Mouse (Mus musculus): ENCODE results near the gene Cntn3.

GRCm38 (mm10) chr6:102541633-102542412, 31.1 kb downstream of the Cntn3 start:
- TF ChIP-seq FLI1 (IDR thresholded peaks at IDR 0.05; ENCODE audit: low read length) = no peak
- TF ChIP-seq GATA1 (IDR thresholded peaks at IDR 0.05; ENCODE audit: borderline replicate concordance, low read length) = no peak

Measured in megakaryocyte, embryonic 14.5 days (primary cell).